Mouse (Mus musculus) embryonic facial prominence, embryonic 11.5 days (tissue): ENCODE measurements around the gene Ext2. TPM values are rescaled to one million over a fixed set of nuclear protein-coding genes. Genes with fewer than 3 reads are reported as not detected.

Experiments
- ATAC-seq: fragments of 200-750 bp; cut with Nextera tagmentation; replicated peaks from 2 replicates; pipeline ENCODE4 v1.8.0; 2017; ENCODE audit warnings: low read depth; ENCODE audit not compliant: insufficient number of reproducible peaks, low FRiP score, low TSS enrichment
- DNase-seq: peaks from one replicate; pipeline ENCODE4 v3.0.0-alpha.2; 2015; ENCODE audit warnings: low spot score
- H3K27ac ChIP-seq: fragments of 300-500 bp; sonication (generic); replicated peaks from 2 replicates; pipeline ENCODE4 v1.5.1; 2014; ENCODE audit warnings: mild to moderate bottlenecking, low read depth, low read length, control low read depth
- H3K27me3 ChIP-seq: fragments of 300-500 bp; sonication (generic); 2 replicates; pipeline ENCODE4 v1.6.1; 2014; ENCODE audit warnings: mild to moderate bottlenecking, low read length, moderate library complexity, mixed read lengths; ENCODE audit not compliant: control insufficient read depth, insufficient read depth
- H3K36me3 ChIP-seq: fragments of 300-500 bp; sonication (generic); replicated peaks from 2 replicates; pipeline ENCODE4 v1.6.1; 2014; ENCODE audit warnings: low read depth, mild to moderate bottlenecking, low read length, moderate library complexity, mixed read lengths; ENCODE audit not compliant: control insufficient read depth, insufficient read depth
- H3K4me1 ChIP-seq: fragments of 300-500 bp; sonication (generic); 2 replicates; pipeline ENCODE4 v1.6.1; 2014; ENCODE audit warnings: low read length, mixed read lengths; ENCODE audit not compliant: control insufficient read depth, insufficient read depth
- H3K4me2 ChIP-seq: fragments of 300-500 bp; sonication (generic); 2 replicates; pipeline ENCODE4 v1.6.1; 2014; ENCODE audit warnings: low read depth, mild to moderate bottlenecking, control low read depth, low read length, moderate library complexity
- H3K4me3 ChIP-seq: fragments of 300-500 bp; sonication (generic); 2 replicates; pipeline ENCODE4 v1.5.1; 2014; ENCODE audit warnings: low read depth, low read length, control low read depth
- H3K9ac ChIP-seq: fragments of 300-500 bp; sonication (generic); replicated peaks from 2 replicates; pipeline ENCODE4 v1.6.1; 2014; ENCODE audit warnings: mild to moderate bottlenecking, control low read depth, low read length
- H3K9me3 ChIP-seq: fragments of 300-500 bp; sonication (generic); replicated peaks from 2 replicates; pipeline ENCODE4 v1.6.1; 2016; ENCODE audit warnings: mild to moderate bottlenecking, low read length, inconsistent platforms, mixed read lengths; ENCODE audit not compliant: control insufficient read depth
- WGBS: fragments of 180-500 bp; shearing (Covaris S2); extraction: QIAGEN DNeasy Blood & Tissue Kit; methylation state at CpG from one replicate; pipeline ENCODE4 v1.1.7; 2014; 5-methylcytosine and 5-hydroxymethylcytosine counted together
- polyA plus RNA-seq: library from polyadenylated mRNA; unstranded; fragments of >200 nt; fragmentation: Nextera tagmentation; extraction: Ambion mirVana; gene quantifications from 2 replicates; pipeline ENCODE4 v1.2.1, GENCODE M21; 2014

Ext2 gene
- polyA plus RNA-seq, 1 experiment from 2014 or later: 70.1 TPM

GRCm38 (mm10) chr2:93779897-93780208 is 42.5 kb downstream of the Ext2 start:
- no peak for DNase-seq
- Histone ChIP-seq H3K4me1 (peaks cover 7% of the 10 kb centered on the region; the same call in 1 of the 2 replicates), H3K9me3 (no peaks in the 10 kb centered on the region), H3K9ac (no peak overlapping the region), H3K4me2 (no peak overlapping the region), H3K27ac (no peak overlapping the region), H3K36me3 (no peaks in the 10 kb centered on the region), H3K27me3 (no peaks in the 10 kb centered on the region), H3K4me3 (no peak overlapping the region)
- 51% methylated on average over 6 of the region's 6 CpGs for WGBS
- no peak for ATAC-seq

- Histone ChIP-seq H3K27ac (no peak overlapping the region), H3K36me3 (no peaks in the 10 kb centered on the region), H3K4me3 (no peak overlapping the region), H3K4me1 (peaks cover 7% of the 10 kb centered on the region; the same call in 1 of the 2 replicates), H3K27me3 (no peaks in the 10 kb centered on the region), H3K9ac (0 out of 2 replicates have a peak overlapping the region, but pooled peaks have one; percentile 8), H3K9me3 (no peaks in the 10 kb centered on the region), H3K4me2 (no peak overlapping the region)
- WGBS: 66% methylated on average over 16 of the region's 16 CpGs
- no peak for ATAC-seq
- DNase-seq: no peak
Observed at GRCm38 (mm10) chr2:93779081-93779896, 43.1 kb downstream of the Ext2 start.

GRCm38 (mm10) chr2:93778616-93779015 is 43.8 kb downstream of the Ext2 start:
- no peaks in the 10 kb centered on the region for H3K9me3 ChIP-seq
- no peaks in the 10 kb centered on the region for H3K36me3 ChIP-seq
- no peak overlapping the region for H3K4me2 ChIP-seq
- no peaks in the 10 kb centered on the region for H3K27me3 ChIP-seq
- no peak for DNase-seq
- H3K4me3 ChIP-seq: no peak overlapping the region
- peaks cover 7% of the 10 kb centered on the region; the same call in 1 of the 2 replicates for H3K4me1 ChIP-seq
- H3K9ac ChIP-seq: no peak overlapping the region
- no peak overlapping the region for H3K27ac ChIP-seq
- 92% methylated on average over 5 of the region's 5 CpGs for WGBS
- no peak for ATAC-seq

GRCm38 (mm10) chr2:93777056-93777430 is 45.3 kb downstream of the Ext2 start:
- 77% methylated on average over 4 of the region's 4 CpGs for WGBS
- H3K27me3 ChIP-seq: no peaks in the 10 kb centered on the region
- no peak overlapping the region for H3K27ac ChIP-seq
- no peak overlapping the region for H3K9ac ChIP-seq
- no peaks in the 10 kb centered on the region for H3K36me3 ChIP-seq
- H3K4me2 ChIP-seq: no peak overlapping the region
- no peak for ATAC-seq
- H3K4me3 ChIP-seq: no peak overlapping the region
- peaks cover 7% of the 10 kb centered on the region; the same call in 1 of the 2 replicates for H3K4me1 ChIP-seq
- no peak for DNase-seq
- no peaks in the 10 kb centered on the region for H3K9me3 ChIP-seq

GRCm38 (mm10) chr2:93776267-93777055 is 45.9 kb downstream of the Ext2 start:
- H3K36me3 ChIP-seq: no peaks in the 10 kb centered on the region
- no peak overlapping the region for H3K4me2 ChIP-seq
- DNase-seq: no peak
- H3K27me3 ChIP-seq: no peaks in the 10 kb centered on the region
- no peak overlapping the region for H3K4me3 ChIP-seq
- H3K4me1 ChIP-seq: peaks cover 7% of the 10 kb centered on the region; the same call in 1 of the 2 replicates
- H3K9me3 ChIP-seq: no peaks in the 10 kb centered on the region
- no peak for ATAC-seq
- WGBS: 66% methylated on average over 7 of the region's 7 CpGs
- no peak overlapping the region for H3K27ac ChIP-seq
- no peak overlapping the region for H3K9ac ChIP-seq

- ATAC-seq (no peak), DNase-seq (no peak)
- H3K9me3 ChIP-seq: no peaks in the 10 kb centered on the region
- H3K9ac ChIP-seq: no peak overlapping the region
- no peak overlapping the region for H3K4me2 ChIP-seq
- H3K27me3 ChIP-seq: no peaks in the 10 kb centered on the region
- H3K27ac ChIP-seq: no peak overlapping the region
- no peaks in the 10 kb centered on the region for H3K36me3 ChIP-seq
- 25% methylated on average over 4 of the region's 4 CpGs for WGBS
- H3K4me3 ChIP-seq: no peak overlapping the region
- peaks cover 7% of the 10 kb centered on the region; the same call in 1 of the 2 replicates for H3K4me1 ChIP-seq
Observed at GRCm38 (mm10) chr2:93775431-93775830, 46.9 kb downstream of the Ext2 start.

- no peak overlapping the region for H3K4me3 ChIP-seq
- 53% methylated on average over 5 of the region's 5 CpGs for WGBS
- no peaks in the 10 kb centered on the region for H3K9me3 ChIP-seq
- no peak overlapping the region for H3K27ac ChIP-seq
- no peak overlapping the region for H3K4me2 ChIP-seq
- H3K36me3 ChIP-seq: no peaks in the 10 kb centered on the region
- no peaks in the 10 kb centered on the region for H3K27me3 ChIP-seq
- DNase-seq (no peak), ATAC-seq (no peak)
- H3K4me1 ChIP-seq: peaks cover 7% of the 10 kb centered on the region; the same call in 1 of the 2 replicates
- no peak overlapping the region for H3K9ac ChIP-seq
Observed at GRCm38 (mm10) chr2:93774946-93775345, 47.4 kb downstream of the Ext2 start.

GRCm38 (mm10) chr2:93772765-93773085 is 49.6 kb downstream of the Ext2 start:
- WGBS: 39% methylated on average over 4 of the region's 4 CpGs
- no peaks in the 10 kb centered on the region for H3K9me3 ChIP-seq
- peak; percentile 43 for DNase-seq
- 0 out of 2 replicates have a peak overlapping the region, but pooled peaks have one; percentile 59 for H3K27ac ChIP-seq
- no peak for ATAC-seq
- H3K4me2 ChIP-seq: no peak overlapping the region
- peaks cover 3% of the 10 kb centered on the region; the same call in 1 of the 2 replicates for H3K4me1 ChIP-seq
- H3K9ac ChIP-seq: no peak overlapping the region; the same call in 1 of the 2 replicates
- H3K36me3 ChIP-seq: no peaks in the 10 kb centered on the region
- H3K27me3 ChIP-seq: no peaks in the 10 kb centered on the region
- no peak overlapping the region for H3K4me3 ChIP-seq
